In the genomic region with DNA sequence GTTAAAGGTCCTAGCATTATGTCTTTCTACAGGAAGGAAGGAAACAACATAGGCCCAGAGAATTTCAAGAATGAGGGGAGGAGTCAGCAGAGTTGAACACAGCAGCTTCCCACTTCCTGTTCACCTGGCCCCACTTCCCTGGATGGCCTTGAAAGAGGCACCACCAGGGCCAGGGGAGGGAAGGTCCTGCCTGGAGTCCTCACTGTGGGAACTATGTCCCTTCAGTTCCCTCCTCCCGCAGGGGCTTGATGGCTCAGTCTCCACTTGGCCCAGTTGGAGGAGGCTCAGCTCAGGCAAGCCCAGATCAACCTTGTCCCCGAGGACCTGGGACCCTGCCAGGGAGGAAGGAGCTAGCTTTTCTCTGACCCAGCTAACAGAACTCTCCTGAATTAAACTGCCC, we compare ENCODE assay signal across 12 mouse cellular contexts.
DNase-seq lines count a peak whose midpoint lies in the region; ATAC-seq and TF ChIP-seq lines count a peak whose summit lies in the region.
"Had no signal": no experiment of that assay in that cellular context is flagged by ENCODE, and none has a peak within 500 bp of the region (broad histone marks: within the 10 kb centered on the region; RNA-seq: fewer than 3 reads in every experiment).

No protein-coding gene starts in this region.

- peaks cover 10% of the 10 kb centered on the region for H3K4me1 ChIP-seq in heart, adult 2 months (ENCODE audit: control insufficient read depth, insufficient read depth, low read length)
- H3K4me1 ChIP-seq in heart, embryonic 12.5 days (replicated peaks), result peaks cover 35% of the 10 kb centered on the region
- peaks cover 11% of the 10 kb centered on the region; the same call in 1 of the 2 replicates for H3K4me1 ChIP-seq in stomach, embryonic 15.5 days
- H3K4me1 ChIP-seq in stomach, postnatal 0 days (replicated peaks; ENCODE audit: control insufficient read depth, insufficient read depth), result 0 out of 2 replicates have a peak, but pooled peaks cover 2% of the 10 kb centered on the region
- peaks cover 76% of the 10 kb centered on the region for H3K4me1 ChIP-seq in limb, embryonic 12.5 days (replicated peaks)

- no peak overlapping the region for H3K9ac ChIP-seq in heart, adult 2 months (ENCODE audit: low read depth, low read length)
- no peak overlapping the region for H3K9ac ChIP-seq in heart, embryonic 12.5 days
- H3K9ac ChIP-seq in stomach, embryonic 15.5 days, result no peak overlapping the region
- no peak overlapping the region for H3K9ac ChIP-seq in stomach, postnatal 0 days (ENCODE audit: low read length)
- H3K9ac ChIP-seq in limb, embryonic 12.5 days (replicated peaks), result no peak overlapping the region

- intact Hi-C loops in heart, adult 2 months (cut with DNase I), result loop anchor here (5.0 kb wide), 1 partner anchor 126 kb away; no protein-coding TSS in a partner anchor

- H3K36me3 ChIP-seq in heart, adult 2 months (ENCODE audit: control insufficient read depth, insufficient read depth, low read length), result no peaks in the 10 kb centered on the region
- H3K36me3 ChIP-seq in heart, embryonic 12.5 days, result no peaks in the 10 kb centered on the region
- no peaks in the 10 kb centered on the region for H3K36me3 ChIP-seq in stomach, embryonic 15.5 days
- H3K36me3 ChIP-seq in stomach, postnatal 0 days (ENCODE audit: control insufficient read depth, insufficient read depth, low read length), result no peaks in the 10 kb centered on the region
- H3K36me3 ChIP-seq in limb, embryonic 12.5 days, result no peaks in the 10 kb centered on the region

- H3K79me2 ChIP-seq in heart, adult 2 months (replicated peaks; ENCODE audit: control insufficient read depth, insufficient read depth, low read length), result no peaks in the 10 kb centered on the region

- no peak for ATAC-seq in heart, embryonic 12.5 days (ENCODE audit: insufficient number of reproducible peaks, low FRiP score)
- peak; percentile 45; the same call in 1 of the 2 replicates for ATAC-seq in stomach, embryonic 15.5 days (ENCODE audit: insufficient read depth, low FRiP score, low read depth)
- no peak for ATAC-seq in stomach, postnatal 0 days (ENCODE audit: low FRiP score, low TSS enrichment)
- ATAC-seq in limb, embryonic 12.5 days (ENCODE audit: insufficient number of reproducible peaks, insufficient read depth, low FRiP score, low TSS enrichment, low read depth), result no peak
- ATAC-seq: activated CD4-positive, CD25-positive, alpha-beta regulatory T cell, adult 4 months; CD4-positive, CD25-positive, alpha-beta regulatory T cell, adult 4 months had no signal

- 27% methylated on average over 2 of the region's 2 CpGs for WGBS in heart, adult 2 months
- WGBS in heart, embryonic 12.5 days, result 61% methylated on average over 2 of the region's 2 CpGs
- 60% methylated on average over 2 of the region's 2 CpGs for WGBS in stomach, embryonic 15.5 days
- WGBS in stomach, postnatal 0 days, result 42% methylated on average over 2 of the region's 2 CpGs
- WGBS in limb, embryonic 12.5 days, result 62% methylated on average over 2 of the region's 2 CpGs

- no peaks in the 10 kb centered on the region for H3K9me3 ChIP-seq in heart, embryonic 12.5 days (replicated peaks)
- H3K9me3 ChIP-seq in stomach, embryonic 15.5 days, result no peaks in the 10 kb centered on the region
- H3K9me3 ChIP-seq in stomach, postnatal 0 days (ENCODE audit: control insufficient read depth, low read length), result no peaks in the 10 kb centered on the region
- no peaks in the 10 kb centered on the region for H3K9me3 ChIP-seq in limb, embryonic 12.5 days

- peak; percentile 84; the same call in 1 of the 2 replicates for TF ChIP-seq EP300 in heart, adult 2 months (IDR thresholded peaks at IDR 0.05; ENCODE audit: insufficient read depth, low read depth, low read length)
- TF ChIP-seq EP300 in stomach, postnatal 0 days (optimal IDR thresholded peaks at IDR 0.05), result no peak

- H3K27me3 ChIP-seq in heart, adult 2 months (ENCODE audit: control insufficient read depth, insufficient read depth, low read length), result no peaks in the 10 kb centered on the region
- peaks cover 28% of the 10 kb centered on the region for H3K27me3 ChIP-seq in heart, embryonic 12.5 days (replicated peaks)
- no peaks in the 10 kb centered on the region for H3K27me3 ChIP-seq in stomach, embryonic 15.5 days (replicated peaks)
- H3K27me3 ChIP-seq in stomach, postnatal 0 days (ENCODE audit: control insufficient read depth, insufficient read depth, low read length), result no peaks in the 10 kb centered on the region
- H3K27me3 ChIP-seq in limb, embryonic 12.5 days, result peaks cover 12% of the 10 kb centered on the region

- H3K4me3 ChIP-seq in heart, adult 2 months, result no peak overlapping the region
- H3K4me3 ChIP-seq in heart, embryonic 12.5 days, result no peak overlapping the region
- H3K4me3 ChIP-seq in stomach, embryonic 15.5 days (replicated peaks), result no peak overlapping the region
- H3K4me3 ChIP-seq in stomach, postnatal 0 days (ENCODE audit: low read depth, low read length), result no peak overlapping the region
- no peak overlapping the region for H3K4me3 ChIP-seq in limb, embryonic 12.5 days (replicated peaks)

- H3K4me2 ChIP-seq in heart, embryonic 12.5 days, result no peak overlapping the region
- H3K4me2 ChIP-seq in stomach, embryonic 15.5 days, result no peak overlapping the region
- no peak overlapping the region for H3K4me2 ChIP-seq in stomach, postnatal 0 days (replicated peaks; ENCODE audit: low read depth)
- H3K4me2 ChIP-seq in limb, embryonic 12.5 days, result no peak overlapping the region

- TF ChIP-seq CTCF in heart, adult 2 months (IDR thresholded peaks at IDR 0.05), result no peak
- TF ChIP-seq CTCF in stomach, postnatal 0 days (IDR thresholded peaks at IDR 0.05; ENCODE audit: low read depth), result no peak

- peak; percentile 64 to 66 for DNase-seq in heart, adult 2 months
- DNase-seq in stomach, postnatal 0 days (ENCODE audit: low spot score), result no peak
- DNase-seq in heart, adult 8-10 months (ENCODE audit: low spot score), result peak; percentile 63
- no peak for DNase-seq in Muller cell, postnatal 12 days (ENCODE audit: inconsistent ontology term)
- DNase-seq in left cerebral cortex, adult 9 months (ENCODE audit: low spot score in 2 of 2), result no peak
- DNase-seq: cerebellum, adult 8-10 months; liver had no signal

- peak; percentile 52; the same call in 1 of the 2 replicates for TF ChIP-seq POLR2A in heart, adult 2 months (IDR thresholded peaks at IDR 0.05; ENCODE audit: insufficient read depth, low read depth, low read length)

- H3K27ac ChIP-seq in heart, adult 2 months, result peak overlapping the region; percentile 85
- H3K27ac ChIP-seq in heart, embryonic 12.5 days (ENCODE audit: poor library complexity, severe bottlenecking), result no peak overlapping the region
- H3K27ac ChIP-seq in stomach, embryonic 15.5 days, result peak overlapping the region; percentile 53; the same call in 1 of the 2 replicates
- H3K27ac ChIP-seq in stomach, postnatal 0 days (replicated peaks), result no peak overlapping the region
- 0 out of 2 replicates have a peak overlapping the region, but pooled peaks have one; percentile 7 for H3K27ac ChIP-seq in limb, embryonic 12.5 days

Comparison
In these comparisons a context has a peak if more than half of its experiments do, and no peak if none do; other contexts are left out.
1. H3K27ac ChIP-seq: peak in heart, adult 2 months (single experiment), stomach, embryonic 15.5 days (single experiment) and limb, embryonic 12.5 days (single experiment); none in heart, embryonic 12.5 days (single experiment) and stomach, postnatal 0 days (single experiment).
2. DNase-seq: peak in heart, adult 2 months (2 of 2) and heart, adult 8-10 months (single experiment); none in stomach, postnatal 0 days (single experiment), Muller cell, postnatal 12 days (single experiment) and left cerebral cortex, adult 9 months (0 of 2).